Mouse (Mus musculus) neural tube, embryonic 12.5 days (tissue): ENCODE data around the gene Aff3. TPM values are rescaled to one million over a fixed set of nuclear protein-coding genes. Genes with fewer than 3 reads are reported as not detected.

ENCODE experiments used
- ATAC-seq: fragments of 200-750 bp; cut with Nextera tagmentation; 2 replicates; pipeline ENCODE4 v1.8.0; 2017; ENCODE audit warnings: low read depth, mild to moderate bottlenecking, moderate TSS enrichment, moderate library complexity; ENCODE audit not compliant: low FRiP score
- H3K27ac ChIP-seq: fragments of 300-500 bp; sonication (generic); 2 replicates; pipeline ENCODE4 v1.5.1; 2016
- H3K27me3 ChIP-seq: fragments of 300-500 bp; sonication (generic); replicated peaks from 2 replicates; pipeline ENCODE4 v1.6.1; 2016; ENCODE audit warnings: mild to moderate bottlenecking
- H3K36me3 ChIP-seq: fragments of 300-500 bp; sonication (generic); 2 replicates; pipeline ENCODE4 v1.6.1; 2016; ENCODE audit warnings: mild to moderate bottlenecking
- H3K4me1 ChIP-seq: fragments of 300-500 bp; sonication (generic); 2 replicates; pipeline ENCODE4 v1.6.1; 2016
- H3K4me2 ChIP-seq: fragments of 300-500 bp; sonication (generic); replicated peaks from 2 replicates; pipeline ENCODE4 v1.6.1; 2016; ENCODE audit warnings: mild to moderate bottlenecking
- H3K4me3 ChIP-seq: fragments of 300-500 bp; sonication (generic); 2 replicates; pipeline ENCODE4 v1.5.1; 2016
- H3K9ac ChIP-seq: fragments of 300-500 bp; sonication (generic); 2 replicates; pipeline ENCODE4 v1.6.1; 2016; ENCODE audit warnings: mild to moderate bottlenecking
- H3K9me3 ChIP-seq: fragments of 300-500 bp; sonication (generic); 2 replicates; pipeline ENCODE4 v1.6.1; 2016; ENCODE audit warnings: mild to moderate bottlenecking
- WGBS: fragments of 180-500 bp; shearing (Covaris S2); methylation state at CpG from one replicate; pipeline ENCODE4 v1.1.7; 2016; 5-methylcytosine and 5-hydroxymethylcytosine counted together
- polyA plus RNA-seq: library from polyadenylated mRNA; unstranded; fragments of >200 nt; fragmentation: Nextera tagmentation; extraction: Ambion mirVana; gene quantifications from 2 replicates; pipeline ENCODE4 v1.2.1, GENCODE M21; 2016

The Aff3 gene
- polyA plus RNA-seq, 1 experiment from 2014 or later: 37.7 TPM

- Histone ChIP-seq H3K9me3 (no peaks in the 10 kb centered on the region), H3K4me3 (no peak overlapping the region), H3K36me3 (no peaks in the 10 kb centered on the region), H3K9ac (no peak overlapping the region), H3K27me3 (no peaks in the 10 kb centered on the region), H3K27ac (no peak overlapping the region), H3K4me2 (no peak overlapping the region), H3K4me1 (peaks cover 21% of the 10 kb centered on the region; the same call in 1 of the 2 replicates)
- no peak for ATAC-seq
- WGBS: 71% methylated on average over 7 of the region's 7 CpGs
Measured at GRCm38 (mm10) chr1:38456719-38457269, 208.0 kb downstream of the Aff3 start.

- Histone ChIP-seq H3K9me3 (no peaks in the 10 kb centered on the region), H3K4me2 (no peak overlapping the region), H3K27me3 (no peaks in the 10 kb centered on the region), H3K36me3 (no peaks in the 10 kb centered on the region), H3K4me3 (no peak overlapping the region), H3K4me1 (peaks cover 20% of the 10 kb centered on the region), H3K27ac (no peak overlapping the region), H3K9ac (no peak overlapping the region)
- no peak for ATAC-seq
- 91% methylated on average over 8 of the region's 8 CpGs for WGBS
Measured at GRCm38 (mm10) chr1:38454921-38455320, 209.8 kb downstream of the Aff3 start.

GRCm38 (mm10) chr1:38451367-38451766, 213.4 kb downstream of the Aff3 start:
- Histone ChIP-seq H3K36me3 (no peaks in the 10 kb centered on the region), H3K4me3 (no peak overlapping the region), H3K4me1 (peaks cover 22% of the 10 kb centered on the region), H3K9ac (no peak overlapping the region), H3K27me3 (no peaks in the 10 kb centered on the region), H3K9me3 (no peaks in the 10 kb centered on the region), H3K4me2 (no peak overlapping the region), H3K27ac (no peak overlapping the region)
- ATAC-seq: no peak
- WGBS: 94% methylated on average over 6 of the region's 6 CpGs

GRCm38 (mm10) chr1:38450677-38451076, 214.1 kb downstream of the Aff3 start:
- WGBS: 69% methylated on average over 12 of the region's 12 CpGs
- no peaks in the 10 kb centered on the region for H3K27me3 ChIP-seq
- peak; percentile 69 for ATAC-seq
- H3K4me1 ChIP-seq: peaks cover 29% of the 10 kb centered on the region
- H3K9me3 ChIP-seq: no peaks in the 10 kb centered on the region
- H3K4me3 ChIP-seq: no peak overlapping the region
- H3K9ac ChIP-seq: no peak overlapping the region
- no peak overlapping the region for H3K4me2 ChIP-seq
- H3K36me3 ChIP-seq: no peaks in the 10 kb centered on the region
- H3K27ac ChIP-seq: 0 out of 2 replicates have a peak overlapping the region, but pooled peaks have one; percentile 15

- H3K4me3 ChIP-seq: no peak overlapping the region
- no peaks in the 10 kb centered on the region for H3K9me3 ChIP-seq
- ATAC-seq: no peak
- H3K27me3 ChIP-seq: no peaks in the 10 kb centered on the region
- no peaks in the 10 kb centered on the region for H3K36me3 ChIP-seq
- H3K4me1 ChIP-seq: peaks cover 31% of the 10 kb centered on the region
- no peak overlapping the region for H3K4me2 ChIP-seq
- no peak overlapping the region for H3K9ac ChIP-seq
- 0 out of 2 replicates have a peak overlapping the region, but pooled peaks have one; percentile 15 for H3K27ac ChIP-seq
- 78% methylated on average over 7 of the region's 7 CpGs for WGBS
Measured at GRCm38 (mm10) chr1:38449816-38450478, 214.8 kb downstream of the Aff3 start.

GRCm38 (mm10) chr1:38448854-38449253, 215.9 kb downstream of the Aff3 start:
- WGBS: 69% methylated on average over 3 of the region's 3 CpGs
- H3K27ac ChIP-seq: no peak overlapping the region
- no peaks in the 10 kb centered on the region for H3K9me3 ChIP-seq
- peaks cover 31% of the 10 kb centered on the region for H3K4me1 ChIP-seq
- H3K36me3 ChIP-seq: no peaks in the 10 kb centered on the region
- no peak overlapping the region for H3K4me2 ChIP-seq
- no peak overlapping the region for H3K9ac ChIP-seq
- no peak overlapping the region for H3K4me3 ChIP-seq
- no peak for ATAC-seq
- H3K27me3 ChIP-seq: no peaks in the 10 kb centered on the region

GRCm38 (mm10) chr1:38447581-38447980, 217.2 kb downstream of the Aff3 start:
- Histone ChIP-seq H3K27ac (no peak overlapping the region), H3K36me3 (no peaks in the 10 kb centered on the region), H3K4me3 (no peak overlapping the region), H3K27me3 (no peaks in the 10 kb centered on the region), H3K9me3 (no peaks in the 10 kb centered on the region), H3K4me2 (no peak overlapping the region), H3K9ac (no peak overlapping the region), H3K4me1 (peaks cover 43% of the 10 kb centered on the region)
- WGBS: 91% methylated on average over 2 of the region's 2 CpGs
- ATAC-seq: no peak

GRCm38 (mm10) chr1:38446152-38446820, 218.5 kb downstream of the Aff3 start:
- no peaks in the 10 kb centered on the region for H3K27me3 ChIP-seq
- H3K4me3 ChIP-seq: no peak overlapping the region
- H3K4me2 ChIP-seq: no peak overlapping the region
- no peaks in the 10 kb centered on the region for H3K36me3 ChIP-seq
- ATAC-seq: no peak
- peaks cover 55% of the 10 kb centered on the region for H3K4me1 ChIP-seq
- H3K9ac ChIP-seq: no peak overlapping the region
- H3K9me3 ChIP-seq: no peaks in the 10 kb centered on the region
- 48% methylated on average over 12 of the region's 12 CpGs for WGBS
- H3K27ac ChIP-seq: no peak overlapping the region; the same call in 1 of the 2 replicates

GRCm38 (mm10) chr1:38442887-38443286, 221.9 kb downstream of the Aff3 start:
- WGBS: 84% methylated on average over 3 of the region's 3 CpGs
- Histone ChIP-seq H3K27ac (no peak overlapping the region), H3K4me1 (peaks cover 66% of the 10 kb centered on the region)

GRCm38 (mm10) chr1:38442479-38442878, 222.3 kb downstream of the Aff3 start:
- no peak overlapping the region for H3K27ac ChIP-seq
- 67% methylated on average over 9 of the region's 9 CpGs for WGBS
- H3K4me2 ChIP-seq: no peak overlapping the region
- no peak overlapping the region for H3K4me3 ChIP-seq
- H3K27me3 ChIP-seq: no peaks in the 10 kb centered on the region
- no peaks in the 10 kb centered on the region for H3K9me3 ChIP-seq
- no peak for ATAC-seq
- peaks cover 69% of the 10 kb centered on the region for H3K4me1 ChIP-seq
- no peaks in the 10 kb centered on the region for H3K36me3 ChIP-seq
- no peak overlapping the region for H3K9ac ChIP-seq

More at GRCm38 (mm10) chr1:38442887-38443286, 221.9 kb downstream of the Aff3 start:
- no peak overlapping the region for H3K4me2 ChIP-seq
- no peak overlapping the region for H3K9ac ChIP-seq
- no peaks in the 10 kb centered on the region for H3K36me3 ChIP-seq
- no peak overlapping the region for H3K4me3 ChIP-seq
- no peaks in the 10 kb centered on the region for H3K9me3 ChIP-seq
- H3K27me3 ChIP-seq: no peaks in the 10 kb centered on the region
- no peak for ATAC-seq

GRCm38 (mm10) chr1:38441800-38442199, 223.0 kb downstream of the Aff3 start:
- no peak overlapping the region for H3K4me2 ChIP-seq
- no peak overlapping the region for H3K4me3 ChIP-seq
- H3K27me3 ChIP-seq: no peaks in the 10 kb centered on the region
- no peaks in the 10 kb centered on the region for H3K9me3 ChIP-seq
- WGBS: 45% methylated on average over 2 of the region's 2 CpGs
- H3K27ac ChIP-seq: no peak overlapping the region
- no peaks in the 10 kb centered on the region for H3K36me3 ChIP-seq
- H3K9ac ChIP-seq: no peak overlapping the region
- H3K4me1 ChIP-seq: peaks cover 69% of the 10 kb centered on the region
- no peak for ATAC-seq

GRCm38 (mm10) chr1:38440471-38440815, 224.3 kb downstream of the Aff3 start:
- Histone ChIP-seq H3K4me3 (no peak overlapping the region), H3K9me3 (no peaks in the 10 kb centered on the region), H3K27ac (peak overlapping the region; percentile 55; the same call in 1 of the 2 replicates), H3K4me1 (peaks cover 68% of the 10 kb centered on the region), H3K36me3 (no peaks in the 10 kb centered on the region), H3K9ac (no peak overlapping the region), H3K4me2 (0 out of 2 replicates have a peak overlapping the region, but pooled peaks have one; percentile 31), H3K27me3 (no peaks in the 10 kb centered on the region)
- no peak for ATAC-seq
- 64% methylated on average over 6 of the region's 6 CpGs for whole genome bisulfite sequencing
